Mouse (Mus musculus) fibroblast of lung, adult 2 months (primary cell): ENCODE data around the gene Thoc3.
A peak's percentile ranks its signal among the peaks of the same experiment; 100 is the strongest.
"Not testable (repeated sequence)": the region's sequence is repeated elsewhere in the genome, so short reads cannot be mapped to it uniquely, and the experiment has no call there.

Experiments
- DNase-seq: peaks from one replicate; pipeline ENCODE4 v3.0.0-alpha.2; 2011; ENCODE audit warnings: low read depth

Gene Thoc3

DNA sequence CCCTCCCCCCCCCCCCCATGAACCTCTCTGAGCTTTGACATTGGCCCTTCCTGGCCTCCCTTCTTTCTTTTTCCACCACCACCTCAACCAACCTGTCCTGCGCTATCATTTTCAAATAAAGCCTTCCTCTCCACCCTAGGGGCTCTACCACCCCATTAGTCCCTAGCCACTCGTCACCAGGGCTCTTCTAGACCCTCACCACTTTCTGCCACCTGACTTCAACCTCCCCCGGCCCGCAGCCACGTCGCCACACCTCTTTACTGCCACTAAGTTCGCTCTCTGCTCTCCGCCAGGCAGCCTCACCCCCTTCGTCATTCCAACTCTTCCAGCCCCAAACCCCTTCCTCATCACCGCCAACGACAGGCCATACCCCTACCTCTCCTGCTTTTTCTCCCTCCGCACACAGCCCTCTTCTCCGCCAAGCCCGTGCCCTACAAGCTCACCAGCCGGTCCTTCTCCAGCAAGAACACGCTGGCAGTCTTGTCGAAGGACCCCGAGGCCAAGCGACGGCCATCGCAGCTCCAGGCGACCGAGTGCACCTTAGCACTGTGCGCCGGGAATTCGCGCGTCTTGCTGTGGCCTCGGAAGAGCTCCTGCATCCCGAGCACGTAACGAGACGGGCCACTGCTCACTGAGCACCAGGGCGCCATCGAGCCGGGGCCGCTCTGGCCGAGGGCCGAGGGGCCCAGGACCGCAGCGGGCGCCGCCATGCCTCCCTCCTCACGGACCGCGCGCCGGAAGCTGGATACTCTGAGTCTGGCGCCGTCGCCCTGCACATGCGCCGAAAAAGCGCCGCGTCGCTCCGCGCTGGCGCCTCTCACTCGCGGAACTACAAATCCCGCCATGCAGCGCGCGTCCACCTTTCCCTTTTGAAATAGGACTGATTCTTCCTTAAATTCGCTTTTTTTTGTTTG, at the start of gene Thoc3:
Thoc3 (minus strand) TSS at position 752 of the 914 bp plus-strand sequence.
- DNase-seq: peak; percentile 65

DNA sequence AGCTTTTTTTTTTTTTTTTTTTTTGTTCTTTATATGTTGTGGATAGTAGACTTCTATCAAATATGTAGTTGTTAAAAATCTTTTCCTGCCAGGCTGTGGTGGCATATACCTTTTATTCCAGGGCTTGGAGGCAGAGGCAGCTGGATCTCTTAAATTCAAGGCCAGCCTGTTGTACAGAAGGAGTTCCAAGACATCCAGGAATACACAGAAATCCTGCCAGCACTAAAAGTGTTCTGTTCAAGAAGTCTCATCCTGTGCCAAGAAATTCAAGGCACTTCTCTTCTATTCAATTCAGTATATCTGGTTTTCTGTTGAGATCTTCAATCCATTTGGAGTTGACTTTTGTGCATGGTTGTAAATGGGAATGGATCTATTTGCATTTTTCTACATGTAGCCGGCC, 37.3 kb upstream of the Thoc3 start:
- DNase-seq: no peak

DNA sequence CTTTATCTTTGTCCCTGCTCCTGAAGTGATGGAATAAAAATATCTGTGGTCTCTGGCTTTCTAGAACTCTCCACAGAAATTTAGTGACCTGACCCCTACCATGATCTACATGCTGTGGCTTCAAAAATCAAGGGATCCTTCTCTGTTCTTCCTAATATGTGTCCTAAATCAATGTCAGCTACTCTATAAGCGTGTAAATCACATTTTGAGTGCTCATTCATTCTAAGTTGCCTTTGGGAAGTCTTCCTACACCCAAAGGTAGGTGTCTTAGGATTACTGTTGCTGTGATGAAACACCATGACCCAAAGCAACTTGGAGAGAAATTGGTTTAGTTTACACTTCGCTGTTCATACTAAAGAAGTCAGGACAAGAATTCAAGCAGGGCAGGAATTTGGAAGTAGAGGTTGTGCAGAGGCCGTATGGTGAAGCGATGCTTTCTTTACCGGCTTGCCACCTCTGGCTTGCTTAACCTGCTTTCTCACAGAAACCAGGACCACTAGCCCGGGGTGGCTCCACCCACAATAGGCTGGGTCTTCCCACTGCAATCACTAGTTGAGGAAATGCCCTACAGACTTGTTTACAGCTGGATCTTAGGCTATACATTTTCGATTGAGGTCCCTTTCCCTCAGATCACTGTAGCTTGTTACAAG, 36.1 kb upstream of the Thoc3 start:
- no peak for DNase-seq

DNA sequence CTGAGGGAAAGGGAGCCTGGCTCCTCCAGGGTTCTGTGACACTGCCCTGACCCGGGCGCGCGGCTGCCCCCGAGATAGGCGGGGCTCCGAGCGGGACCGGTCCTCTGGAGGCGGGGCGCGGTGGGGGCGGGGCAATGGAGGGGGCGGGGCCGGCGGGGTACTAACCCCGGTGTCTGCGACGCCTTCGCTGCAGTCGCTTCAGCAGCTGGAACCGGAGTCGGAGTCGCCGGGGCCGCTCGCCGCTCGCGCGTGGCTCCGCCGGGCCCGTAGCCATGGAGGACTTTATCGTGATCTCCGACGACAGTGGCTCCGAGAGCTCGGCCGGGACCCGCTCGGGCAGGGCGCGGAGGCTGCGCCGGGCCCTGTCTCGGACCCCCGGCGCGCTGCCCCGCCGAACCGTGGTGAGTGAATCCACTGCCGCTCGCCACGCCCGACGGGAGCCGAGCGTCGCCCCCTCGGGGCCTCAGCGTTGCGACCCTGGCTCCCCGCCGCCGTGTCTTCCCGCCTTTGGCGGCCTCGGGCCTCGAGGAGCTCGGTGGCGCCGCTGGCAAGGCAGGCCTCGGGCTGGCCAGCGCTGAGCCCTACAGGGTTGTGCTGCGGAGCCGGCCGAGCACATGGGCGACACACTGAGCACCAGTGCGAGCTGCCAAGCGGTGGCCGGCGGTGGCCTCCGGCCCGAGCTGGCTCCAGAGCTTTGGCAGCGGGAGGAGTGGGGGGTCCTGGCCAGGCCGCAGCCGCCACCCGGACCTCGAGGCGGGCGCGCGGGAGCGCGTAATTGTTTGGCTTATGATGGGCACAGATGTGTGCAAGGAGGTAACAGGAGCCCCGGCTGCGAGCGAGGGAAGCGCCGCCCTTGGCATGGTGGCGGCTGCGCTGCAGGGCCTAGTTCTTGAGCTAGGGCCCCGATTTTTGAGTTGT, 35.2 kb upstream of the Thoc3 start, which contains the start of gene Simc1:
Simc1 (plus strand) TSS at position 176 of the 918 bp plus-strand sequence.
- no peak for DNase-seq

DNA sequence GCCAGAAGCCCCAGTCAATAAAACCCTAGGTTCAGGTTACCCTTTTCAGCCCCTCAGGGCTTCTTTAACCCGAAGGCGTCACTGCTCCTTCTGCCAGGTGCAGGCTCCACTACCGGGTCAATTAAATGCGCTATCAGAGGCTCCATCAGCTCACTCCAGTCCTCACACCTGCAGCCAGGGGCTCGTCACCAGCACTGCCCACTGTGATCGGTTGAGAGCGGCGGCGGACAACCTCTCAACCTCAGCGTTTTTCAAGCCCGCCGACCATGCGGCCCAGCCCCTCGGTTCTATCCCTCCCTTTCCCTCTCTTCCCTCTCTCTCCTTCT, 34.6 kb upstream of the Thoc3 start:
- no peak for DNase-seq

DNA sequence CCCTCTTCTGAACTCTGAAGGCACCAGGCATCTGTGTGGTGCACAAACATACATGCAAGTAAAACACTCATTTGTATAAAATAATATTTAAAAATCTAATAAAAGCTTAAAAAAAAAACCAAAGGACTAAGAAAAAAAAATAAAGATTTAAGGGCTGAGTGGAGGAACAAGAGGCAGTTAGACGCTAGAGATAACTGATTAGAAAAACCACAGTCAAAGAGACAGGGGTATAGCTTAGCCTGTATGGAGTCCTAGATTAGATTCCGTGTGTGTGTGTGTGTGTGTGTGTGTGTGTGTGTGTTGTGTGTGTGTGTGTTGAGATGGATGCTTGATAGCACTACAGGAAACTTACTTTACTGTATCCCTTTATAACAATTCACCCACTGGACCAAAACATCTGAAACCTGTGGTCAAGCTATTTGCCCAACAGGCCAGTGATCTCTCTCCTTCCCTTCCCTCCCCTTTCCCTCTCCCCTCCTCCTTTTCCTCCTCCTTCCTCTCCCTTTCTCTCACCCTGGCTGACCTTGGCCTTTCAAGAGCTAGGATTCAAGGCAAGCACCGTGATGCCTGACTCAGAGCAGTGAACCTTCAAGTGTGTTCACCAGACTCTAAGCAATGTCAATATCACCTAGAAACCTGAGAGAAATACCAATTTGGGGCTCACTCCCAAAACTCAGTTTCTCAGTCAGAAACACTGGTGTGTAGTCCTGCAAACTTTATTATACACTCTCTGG, 33.5 kb upstream of the Thoc3 start:
- DNase-seq: no peak

DNA sequence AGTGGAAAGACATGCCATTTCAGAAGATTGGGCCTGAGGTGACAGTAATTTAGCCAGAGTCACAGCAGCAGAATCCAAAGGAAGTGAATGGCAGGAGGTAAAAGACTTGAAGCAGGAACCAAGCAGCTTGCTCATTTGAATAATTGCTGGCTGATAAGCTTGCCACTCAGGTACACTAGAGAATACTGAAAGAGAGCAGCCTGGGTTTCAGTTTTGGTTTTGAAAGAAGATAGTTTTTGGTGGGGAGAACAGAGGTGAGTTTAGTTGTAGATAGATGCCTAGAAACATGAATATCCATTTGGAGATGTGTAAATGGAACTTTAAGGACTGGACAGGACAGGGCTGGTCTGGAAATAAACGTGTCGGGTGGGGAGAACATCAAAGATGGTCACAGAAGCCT, 32.7 kb upstream of the Thoc3 start:
- DNase-seq: no peak

DNA sequence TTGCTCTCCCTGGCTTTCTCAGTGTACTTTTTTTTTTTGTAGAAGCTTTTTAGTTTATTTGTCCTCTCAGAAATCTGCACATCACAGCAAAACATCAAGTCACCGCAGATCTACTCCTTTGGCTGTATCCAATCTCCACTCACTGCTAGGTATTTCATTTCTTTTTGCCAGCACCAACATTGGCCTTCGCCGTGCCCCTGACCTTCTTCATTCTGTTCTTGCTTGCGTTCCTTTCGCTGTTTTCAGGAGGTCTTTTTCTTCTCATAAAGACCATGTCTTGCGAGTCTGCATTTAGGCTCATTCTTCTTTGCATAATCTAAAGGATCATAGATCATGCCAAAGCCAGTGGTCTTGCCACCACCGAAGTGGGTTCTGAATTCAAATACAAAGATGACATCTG, 30.9 kb upstream of the Thoc3 start:
- DNase-seq: not testable (repeated sequence)

DNA sequence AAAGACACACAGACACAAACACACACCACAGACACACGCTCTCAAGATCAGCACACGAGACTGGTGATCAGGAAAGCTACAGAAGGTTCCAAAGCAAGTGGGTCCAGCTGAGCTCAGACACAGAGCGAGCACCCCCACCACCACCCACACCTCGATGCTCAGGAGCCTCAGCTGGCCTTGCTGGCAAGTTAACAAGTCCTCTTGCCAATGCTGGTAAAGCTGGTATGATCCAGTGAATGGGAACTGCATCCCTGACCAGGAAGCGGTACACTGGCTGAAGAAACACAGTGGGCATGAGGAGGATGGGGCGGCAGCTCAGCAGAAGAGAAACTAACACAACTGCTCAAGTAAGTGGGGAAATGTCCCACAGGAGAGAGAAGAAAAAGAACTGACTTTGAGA, 22.7 kb upstream of the Thoc3 start:
- no peak for DNase-seq

DNA sequence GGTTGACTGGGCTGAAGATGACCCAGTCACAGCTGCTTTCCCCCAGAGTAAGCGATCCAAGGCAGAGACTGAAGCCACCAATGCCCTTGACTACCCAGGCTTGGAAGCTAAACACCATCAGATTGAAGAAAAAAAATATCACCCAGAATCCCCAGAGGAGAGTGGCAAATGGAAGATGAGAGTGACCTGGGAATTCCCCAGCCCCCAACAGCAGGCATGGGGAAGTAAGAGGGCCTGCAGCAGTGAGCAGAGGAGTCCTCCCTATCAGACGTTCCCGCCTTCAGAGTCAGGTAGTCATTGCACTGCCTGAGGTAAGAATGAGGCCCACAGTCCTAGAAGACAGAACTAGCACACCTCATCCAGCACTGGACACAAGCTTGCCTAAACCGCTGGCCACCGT, 21.8 kb upstream of the Thoc3 start:
- no peak for DNase-seq

DNA sequence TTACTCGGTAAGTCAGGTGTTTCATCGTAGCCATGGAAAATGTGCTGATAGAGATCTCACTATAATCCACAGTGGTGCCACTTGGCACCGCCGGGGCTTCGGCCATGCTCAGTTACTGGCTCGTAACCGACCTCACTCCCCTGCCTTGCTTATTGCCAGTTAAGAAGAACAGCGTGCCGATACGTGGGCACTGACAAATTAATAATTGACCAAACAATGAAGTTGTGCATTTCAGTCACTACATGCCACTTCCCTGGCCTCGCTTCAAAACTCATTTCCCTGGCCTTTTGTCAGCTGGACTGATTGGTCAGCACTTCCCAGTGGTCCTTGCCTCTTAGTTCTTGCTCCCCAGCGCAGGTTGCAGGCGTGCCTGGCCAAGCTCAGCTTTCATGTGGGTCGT, 12.8 kb upstream of the Thoc3 start:
- DNase-seq: no peak

DNA sequence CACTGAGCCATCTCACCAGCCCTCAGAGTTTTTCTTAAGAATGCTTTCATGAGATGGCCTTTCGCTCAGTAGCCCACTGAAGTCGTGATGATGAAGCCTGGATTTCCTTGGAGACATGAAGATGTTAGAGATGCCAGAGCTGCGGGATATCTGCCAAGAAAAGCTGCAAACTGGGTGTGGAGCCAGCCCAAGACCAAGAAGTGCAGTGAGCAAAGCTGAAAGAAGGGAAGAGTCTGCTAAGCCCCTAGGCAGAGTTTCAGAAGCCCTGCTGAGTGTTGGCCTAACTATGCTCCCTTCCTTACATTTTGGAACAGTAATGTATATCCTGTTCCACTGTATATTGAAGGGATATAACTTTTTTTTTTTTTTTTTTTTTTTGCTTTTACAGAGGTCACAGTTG, 10.6 kb upstream of the Thoc3 start:
- DNase-seq: peak; percentile 13

DNA sequence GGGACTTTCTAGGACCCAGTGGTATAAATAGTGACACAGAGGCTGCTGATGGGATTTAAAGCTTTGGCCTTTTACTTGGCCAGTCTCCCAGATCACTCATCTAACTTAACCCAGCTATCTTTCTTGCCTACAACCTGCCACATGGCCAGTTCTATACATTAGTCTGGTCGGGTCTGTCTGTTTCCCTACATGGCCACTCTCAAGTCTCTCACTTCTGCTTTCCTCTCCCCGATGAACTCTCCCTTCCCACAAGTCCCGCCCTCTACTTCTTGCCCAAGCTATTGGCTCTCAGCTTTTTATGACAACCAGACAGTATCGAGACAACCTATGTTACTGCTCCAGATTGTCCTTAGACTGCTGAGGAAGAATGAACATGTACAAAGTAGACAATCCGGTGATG, 7.1 kb upstream of the Thoc3 start:
- DNase-seq: no peak

DNA sequence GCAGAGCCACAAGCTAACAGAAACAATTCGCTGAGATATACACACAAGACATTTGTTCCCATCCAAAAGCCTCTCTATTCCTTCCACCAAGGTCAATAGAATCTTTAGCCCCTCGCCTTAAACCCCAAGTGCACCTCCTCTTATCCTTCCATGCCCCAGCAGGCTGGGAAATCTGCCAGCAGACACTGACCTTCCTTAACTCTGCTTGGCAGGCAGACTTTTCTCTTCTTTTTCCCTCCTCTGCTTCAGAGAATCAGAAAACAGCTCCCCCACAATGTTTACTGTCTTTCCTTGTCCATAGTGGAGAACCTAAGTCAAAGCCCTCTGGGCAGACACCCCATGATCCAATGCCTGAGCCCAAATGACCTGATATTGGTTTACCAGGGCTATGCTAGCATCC, 6.3 kb upstream of the Thoc3 start:
- DNase-seq: no peak

DNA sequence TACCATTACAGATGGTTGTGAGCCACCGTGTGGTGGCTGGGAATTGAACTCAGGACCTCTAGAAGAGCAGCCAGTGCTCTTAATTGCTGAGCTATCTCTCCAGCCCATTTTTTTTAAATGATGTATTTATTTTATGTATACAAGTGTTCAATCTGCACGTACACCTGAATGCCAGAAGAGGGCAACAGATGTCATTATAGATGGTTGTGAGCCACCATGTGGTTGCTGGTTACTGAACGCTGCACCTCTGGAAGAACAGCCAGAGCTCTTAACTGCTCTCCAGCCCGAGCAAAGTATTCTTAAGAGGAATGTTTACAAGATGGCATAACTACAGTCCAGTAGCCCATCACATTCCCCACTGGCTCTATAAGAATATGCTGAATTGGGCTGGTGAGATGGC, 3.3 kb upstream of the Thoc3 start:
- no peak for DNase-seq

DNA sequence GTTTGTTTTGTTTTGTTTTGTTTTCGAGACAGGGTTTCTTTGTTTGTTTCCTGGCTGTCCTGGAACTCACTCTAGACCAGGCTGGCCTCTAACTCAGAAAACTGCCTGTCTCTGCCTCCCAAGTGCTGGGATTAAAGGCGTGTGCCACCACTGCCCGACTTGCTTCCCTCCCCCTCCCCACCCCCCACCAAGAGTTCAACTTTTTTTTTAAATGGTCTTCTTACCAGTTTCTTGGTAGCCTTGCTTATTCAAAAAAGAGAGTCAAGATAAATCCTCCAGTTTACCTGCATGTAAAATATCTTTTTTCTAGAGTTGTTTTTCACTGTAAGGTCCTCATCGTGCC, 334 bp upstream of the Thoc3 start:
- DNase-seq: no peak

DNA sequence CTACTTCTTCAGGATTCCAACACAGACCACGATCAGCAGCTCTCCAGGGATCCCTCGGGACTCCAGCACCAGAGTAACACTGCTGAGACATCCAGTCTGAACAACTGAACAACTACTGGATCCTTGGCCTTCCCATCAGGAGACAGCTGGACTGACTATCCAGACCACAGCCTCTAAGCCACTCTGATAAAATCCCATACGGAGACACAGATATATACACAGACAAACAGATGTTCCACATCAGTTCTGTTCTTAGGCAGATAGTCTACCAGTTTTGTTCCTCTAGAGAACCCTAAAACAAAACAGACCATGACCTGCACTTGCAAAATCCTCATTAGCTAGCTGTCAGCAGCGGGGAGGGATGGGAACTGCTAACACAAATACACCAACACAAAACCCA, 9.4 kb downstream of the Thoc3 start:
- DNase-seq: no peak

DNA sequence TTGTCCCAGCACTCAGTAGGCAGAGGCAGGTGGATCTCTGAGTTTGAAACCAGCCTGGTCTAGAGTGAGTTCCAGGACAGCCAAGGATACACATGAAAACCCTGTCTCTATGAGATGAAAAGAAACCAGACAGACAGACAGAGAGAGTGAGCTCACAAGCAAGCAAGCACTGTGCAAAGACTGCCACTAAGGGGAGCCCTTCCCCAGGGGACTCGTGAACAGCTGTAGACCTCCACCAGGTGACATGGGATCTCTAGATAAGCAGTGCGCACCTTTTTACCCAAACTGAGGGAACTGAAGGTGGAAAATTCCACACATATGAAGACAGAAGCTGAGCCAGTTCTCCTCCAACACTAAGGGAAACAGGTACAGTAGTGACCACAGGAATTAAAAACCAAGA, 11.6 kb downstream of the Thoc3 start:
- DNase-seq: no peak

DNA sequence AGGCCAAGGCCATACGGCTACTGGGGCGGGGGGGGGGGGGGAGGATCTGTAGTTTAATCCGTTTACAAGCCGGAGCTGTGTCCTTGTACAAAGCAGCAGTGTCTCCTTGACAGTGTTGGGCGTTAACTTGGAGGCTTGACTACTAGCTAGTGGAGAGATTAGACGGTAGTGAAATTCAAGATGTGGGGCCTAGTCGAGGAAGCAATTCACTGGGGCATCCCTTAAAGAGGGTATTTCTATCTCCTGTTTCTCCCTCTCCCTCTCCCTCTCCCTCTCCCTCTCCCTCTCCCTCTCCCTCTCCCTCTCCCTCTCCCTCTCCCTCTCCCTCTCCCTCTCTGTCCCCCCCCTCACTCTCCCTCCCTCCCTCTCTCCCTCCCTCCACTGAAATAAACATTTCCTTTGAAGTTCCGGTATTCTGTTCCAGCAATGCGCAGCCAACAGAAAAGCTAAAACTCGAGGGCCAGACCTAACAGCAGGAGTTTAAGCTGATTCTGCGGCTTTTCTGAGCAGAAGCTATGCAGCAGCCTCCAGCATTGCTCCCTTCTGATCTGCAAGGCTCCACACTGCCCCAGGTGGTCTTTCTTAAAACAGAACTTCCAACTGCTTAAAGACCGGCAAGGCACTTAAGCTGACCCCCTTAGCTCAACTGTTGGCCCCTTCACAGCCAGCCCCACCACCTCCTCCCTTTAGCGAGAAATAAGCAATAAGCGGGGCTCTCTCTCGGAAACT, 21.0 kb downstream of the Thoc3 start:
- DNase-seq: peak; percentile 42

DNA sequence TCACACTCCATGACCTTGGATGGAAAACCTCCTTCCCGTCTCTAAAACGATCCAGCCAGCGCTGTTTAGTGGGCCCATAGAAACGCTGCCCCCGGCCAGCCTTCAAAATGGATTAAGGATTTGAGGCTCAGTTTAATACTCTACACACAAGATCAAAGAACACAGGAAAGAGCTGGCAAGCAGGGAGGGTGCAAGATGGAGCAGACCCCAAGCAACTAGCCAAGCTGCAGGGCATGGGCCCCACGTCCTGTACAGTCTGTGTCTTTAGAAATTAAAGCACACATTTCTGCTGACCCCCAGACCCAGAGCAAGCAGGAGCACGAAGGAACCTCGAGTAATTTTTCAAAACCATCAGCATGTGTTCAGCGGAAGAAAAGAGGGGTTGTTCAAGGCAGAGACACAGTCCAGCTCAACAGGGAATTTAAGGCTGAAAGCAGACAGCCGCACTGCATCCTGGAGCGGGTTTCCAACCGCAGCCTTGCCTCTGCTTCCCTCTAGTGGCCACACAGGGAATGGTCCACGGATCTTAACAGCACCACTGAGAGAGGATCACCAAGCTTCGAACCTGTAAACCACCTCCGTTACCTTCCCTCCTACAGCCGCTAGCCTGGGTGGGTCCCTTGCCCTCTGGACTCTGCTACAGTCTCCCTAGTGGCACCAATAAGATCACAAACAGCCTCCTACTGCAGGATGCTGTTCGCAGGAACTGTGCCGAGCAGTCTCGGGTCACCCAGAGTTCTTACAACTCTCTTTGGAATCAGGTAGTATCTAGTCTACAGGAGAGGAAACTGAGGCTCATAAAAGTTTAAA, 21.8 kb downstream of the Thoc3 start:
- peak; percentile 40 for DNase-seq
